Mouse (Mus musculus): ENCODE measurements at regions not wholly inside any gene's neighbourhood (a gene's known extent, or its start where the extent isn't known, plus 50 kb on each side); places are given as distances from the start of the nearest gene placed in this dataset.

DNA sequence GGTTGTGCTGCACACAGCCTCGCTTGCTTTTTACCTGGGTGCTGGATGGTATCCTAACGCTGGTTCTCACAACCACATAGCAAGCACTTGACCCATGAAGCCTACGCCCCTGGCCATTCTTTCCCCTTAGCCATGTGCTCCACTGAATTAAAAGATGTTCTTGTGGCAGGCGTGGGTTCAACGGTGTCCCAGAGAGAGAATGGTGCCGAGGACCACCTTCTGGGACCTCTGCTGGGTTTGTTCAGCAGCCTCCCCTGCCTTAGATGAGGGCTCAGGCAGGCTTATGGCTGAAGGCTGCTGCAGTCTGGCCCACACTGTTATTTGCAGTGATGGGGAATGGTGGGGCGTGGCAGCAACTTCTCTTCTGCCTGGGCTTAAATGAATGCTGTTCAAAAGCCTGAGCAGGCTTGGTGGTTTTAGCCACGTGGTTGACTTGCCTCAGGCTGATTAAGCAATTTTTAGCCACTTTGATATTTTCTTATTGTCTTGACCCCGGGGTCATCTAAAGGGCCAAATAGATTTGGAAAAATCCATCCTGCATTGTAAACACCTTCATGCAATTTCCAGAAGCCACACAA is 119.5 kb upstream of the Tbca start:
- TF ChIP-seq CTCF (IDR thresholded peaks at IDR 0.05) (no peak), EP300 (IDR thresholded peaks at IDR 0.05) (no peak)
- H3K4me3 ChIP-seq (ENCODE audit: low read depth, low read length): no peak overlapping the region
- no peaks in the 10 kb centered on the region for H3K9me3 ChIP-seq (ENCODE audit: low read length)
- no peaks in the 10 kb centered on the region for H3K36me3 ChIP-seq (ENCODE audit: insufficient read depth, low read length)
- H3K9ac ChIP-seq (replicated peaks; ENCODE audit: low read depth): no peak overlapping the region
- H3K27ac ChIP-seq (ENCODE audit: low read length): no peak overlapping the region
- ATAC-seq (no peak), DNase-seq (ENCODE audit: low spot score) (no peak)
- no peaks in the 10 kb centered on the region for H3K4me1 ChIP-seq (ENCODE audit: insufficient read depth, low read depth, low read length)
- H3K4me2 ChIP-seq (replicated peaks; ENCODE audit: low read depth, low read length): no peak overlapping the region
- no peaks in the 10 kb centered on the region for H3K27me3 ChIP-seq (replicated peaks; ENCODE audit: insufficient read depth, low read length)
- 66% methylated on average over 9 of the region's 9 CpGs for WGBS

GRCm38 (mm10) chr13:94670266-94670665 is 118.4 kb upstream of the Tbca start:
- ATAC-seq: no peak
- H3K4me1 ChIP-seq (ENCODE audit: insufficient read depth, low read depth, low read length): no peaks in the 10 kb centered on the region
- H3K9me3 ChIP-seq (ENCODE audit: low read length): no peaks in the 10 kb centered on the region
- no peak for DNase-seq (ENCODE audit: low spot score)
- no peaks in the 10 kb centered on the region for H3K27me3 ChIP-seq (replicated peaks; ENCODE audit: insufficient read depth, low read length)
- WGBS: 90% methylated on average over 11 of the region's 11 CpGs
- no peak overlapping the region for H3K9ac ChIP-seq (replicated peaks; ENCODE audit: low read depth)
- no peak overlapping the region for H3K4me2 ChIP-seq (replicated peaks; ENCODE audit: low read depth, low read length)
- H3K36me3 ChIP-seq (ENCODE audit: insufficient read depth, low read length): no peaks in the 10 kb centered on the region
- no peak overlapping the region for H3K4me3 ChIP-seq (ENCODE audit: low read depth, low read length)
- no peak for TF ChIP-seq EP300 (IDR thresholded peaks at IDR 0.05)
- TF ChIP-seq CTCF (IDR thresholded peaks at IDR 0.05): no peak
- H3K27ac ChIP-seq (ENCODE audit: low read length): no peak overlapping the region

DNA sequence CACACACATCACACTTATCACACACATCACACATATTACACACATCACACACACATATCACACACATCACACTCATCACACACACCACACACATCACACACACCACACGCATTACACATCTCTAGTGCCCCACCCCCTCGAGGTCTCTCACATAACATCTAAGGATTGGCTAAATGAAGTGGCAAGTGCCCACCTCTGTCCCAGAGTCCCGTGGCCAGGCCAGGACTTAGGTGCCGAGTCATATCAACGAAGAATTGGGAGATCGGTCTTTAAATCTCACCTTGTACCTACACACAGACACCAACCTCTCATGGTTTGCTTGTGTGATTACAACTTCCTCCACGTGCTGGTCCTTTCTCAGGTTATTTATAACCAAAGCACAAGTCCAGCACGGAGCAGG is 117.7 kb upstream of the Tbca start:
- H3K4me1 ChIP-seq (ENCODE audit: insufficient read depth, low read depth, low read length): no peaks in the 10 kb centered on the region
- no peak overlapping the region for H3K4me2 ChIP-seq (replicated peaks; ENCODE audit: low read depth, low read length)
- ATAC-seq (no peak), DNase-seq (ENCODE audit: low spot score) (no peak)
- H3K27ac ChIP-seq (ENCODE audit: low read length): no peak overlapping the region
- H3K27me3 ChIP-seq (replicated peaks; ENCODE audit: insufficient read depth, low read length): no peaks in the 10 kb centered on the region
- 76% methylated on average over 8 of the region's 8 CpGs for WGBS
- TF ChIP-seq CTCF (IDR thresholded peaks at IDR 0.05) (no peak), EP300 (IDR thresholded peaks at IDR 0.05) (no peak)
- H3K4me3 ChIP-seq (ENCODE audit: low read depth, low read length): no peak overlapping the region
- no peaks in the 10 kb centered on the region for H3K36me3 ChIP-seq (ENCODE audit: insufficient read depth, low read length)
- no peaks in the 10 kb centered on the region for H3K9me3 ChIP-seq (ENCODE audit: low read length)
- H3K9ac ChIP-seq (replicated peaks; ENCODE audit: low read depth): no peak overlapping the region

- Histone ChIP-seq H3K9ac (replicated peaks; ENCODE audit: low read depth) (no peak overlapping the region), H3K27ac (ENCODE audit: low read length) (no peak overlapping the region), H3K4me2 (replicated peaks; ENCODE audit: low read depth, low read length) (no peak overlapping the region), H3K4me3 (ENCODE audit: low read depth, low read length) (no peak overlapping the region), H3K27me3 (replicated peaks; ENCODE audit: insufficient read depth, low read length) (0 out of 2 replicates have a peak, but pooled peaks cover 3% of the 10 kb centered on the region), H3K36me3 (ENCODE audit: insufficient read depth, low read length) (no peaks in the 10 kb centered on the region), H3K4me1 (ENCODE audit: insufficient read depth, low read depth, low read length) (no peaks in the 10 kb centered on the region), H3K9me3 (ENCODE audit: low read length) (no peaks in the 10 kb centered on the region)
- no peak for DNase-seq (ENCODE audit: low spot score)
- 42% methylated on average over 17 of the region's 17 CpGs for WGBS
- TF ChIP-seq CTCF (IDR thresholded peaks at IDR 0.05) (no peak), EP300 (IDR thresholded peaks at IDR 0.05) (no peak)
- no peak for ATAC-seq
Observed at GRCm38 (mm10) chr13:94680492-94681168, 108.1 kb upstream of the Tbca start.

DNA sequence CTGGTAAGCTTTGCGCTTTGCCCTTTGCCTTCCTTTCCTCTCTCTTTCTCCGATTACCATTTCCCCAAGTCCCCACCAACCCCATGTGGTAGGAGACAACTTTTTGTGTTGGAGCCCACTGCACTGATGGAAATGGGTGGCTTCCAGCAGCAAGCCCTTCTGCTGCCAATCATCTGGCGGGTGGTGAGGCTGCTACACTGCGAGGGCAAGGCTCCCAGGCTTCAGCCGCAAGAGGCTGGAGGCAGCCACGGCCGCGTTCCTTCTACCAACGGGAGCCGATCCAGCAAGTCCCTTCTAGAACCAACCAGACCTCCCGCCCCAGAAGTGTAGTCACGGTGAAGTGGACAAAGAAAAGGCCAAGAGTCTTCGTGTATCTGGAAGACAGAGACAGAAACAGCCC is 107.1 kb upstream of the Tbca start:
- no peak for TF ChIP-seq CTCF (IDR thresholded peaks at IDR 0.05)
- no peak for TF ChIP-seq EP300 (IDR thresholded peaks at IDR 0.05)
- no peak for ATAC-seq
- no peak overlapping the region for H3K4me3 ChIP-seq (ENCODE audit: low read depth, low read length)
- H3K4me2 ChIP-seq (replicated peaks; ENCODE audit: low read depth, low read length): no peak overlapping the region
- DNase-seq (ENCODE audit: low spot score): no peak
- 90% methylated on average over 13 of the region's 13 CpGs for WGBS
- no peak overlapping the region for H3K27ac ChIP-seq (ENCODE audit: low read length)
- H3K9me3 ChIP-seq (ENCODE audit: low read length): no peaks in the 10 kb centered on the region
- H3K36me3 ChIP-seq (ENCODE audit: insufficient read depth, low read length): no peaks in the 10 kb centered on the region
- H3K27me3 ChIP-seq (replicated peaks; ENCODE audit: insufficient read depth, low read length): 0 out of 2 replicates have a peak, but pooled peaks cover 3% of the 10 kb centered on the region
- no peaks in the 10 kb centered on the region for H3K4me1 ChIP-seq (ENCODE audit: insufficient read depth, low read depth, low read length)
- no peak overlapping the region for H3K9ac ChIP-seq (replicated peaks; ENCODE audit: low read depth)

- Histone ChIP-seq H3K4me1 (ENCODE audit: insufficient read depth, low read depth, low read length) (no peaks in the 10 kb centered on the region), H3K4me3 (ENCODE audit: low read depth, low read length) (no peak overlapping the region), H3K9me3 (ENCODE audit: low read length) (no peaks in the 10 kb centered on the region), H3K9ac (replicated peaks; ENCODE audit: low read depth) (no peak overlapping the region), H3K36me3 (ENCODE audit: insufficient read depth, low read length) (no peaks in the 10 kb centered on the region), H3K4me2 (replicated peaks; ENCODE audit: low read depth, low read length) (no peak overlapping the region), H3K27ac (ENCODE audit: low read length) (no peak overlapping the region), H3K27me3 (replicated peaks; ENCODE audit: insufficient read depth, low read length) (0 out of 2 replicates have a peak, but pooled peaks cover 3% of the 10 kb centered on the region)
- TF ChIP-seq EP300 (IDR thresholded peaks at IDR 0.05): no peak
- no peak for TF ChIP-seq CTCF (IDR thresholded peaks at IDR 0.05)
- no peak for DNase-seq (ENCODE audit: low spot score)
- no peak for ATAC-seq
- WGBS: 62% methylated on average over 7 of the region's 7 CpGs
Observed at GRCm38 (mm10) chr13:94685191-94685590, 103.5 kb upstream of the Tbca start.
